Mouse (Mus musculus): Measurements from ENCODE around the gene Cisd3.
"Not testable (repeated sequence)": the region's sequence is repeated elsewhere in the genome, so short reads cannot be mapped to it uniquely, and the experiment has no call there.

Gene Cisd3

GRCm38 (mm10) chr11:97685613-97686321 lies at the start of gene Cisd3:
Gene Cisd3, plus strand, starts transcription at chr11:97685826.
- peak; percentile 52 to 73 for DNase-seq (ENCODE audit: low read depth in 1 of 2, low spot score in 2 of 2)

- DNase-seq (ENCODE audit: low read depth in 1 of 2, low spot score in 2 of 2) = no peak
Measured at GRCm38 (mm10) chr11:97641668-97642067, 44.0 kb upstream of the Cisd3 start.

- DNase-seq (ENCODE audit: low read depth in 1 of 2, low spot score in 2 of 2) = no peak
Measured at GRCm38 (mm10) chr11:97642746-97643145, 42.9 kb upstream of the Cisd3 start.

GRCm38 (mm10) chr11:97643380-97644055 lies 42.1 kb upstream of the Cisd3 start:
- no peak for DNase-seq (ENCODE audit: low read depth in 1 of 2, low spot score in 2 of 2)

- peak in 1 of 2 experiments; percentile 64 for DNase-seq (ENCODE audit: low read depth in 1 of 2, low spot score in 2 of 2)
Measured at GRCm38 (mm10) chr11:97644834-97645233, 40.8 kb upstream of the Cisd3 start.

- not testable (repeated sequence) for DNase-seq (ENCODE audit: low read depth in 1 of 2, low spot score in 2 of 2)
Measured at GRCm38 (mm10) chr11:97648541-97648940, 37.1 kb upstream of the Cisd3 start.

GRCm38 (mm10) chr11:97650341-97650740 lies 35.3 kb upstream of the Cisd3 start:
- no peak for DNase-seq (ENCODE audit: low read depth in 1 of 2, low spot score in 2 of 2)

- DNase-seq (ENCODE audit: low read depth in 1 of 2, low spot score in 2 of 2) = not testable (repeated sequence)
Measured at GRCm38 (mm10) chr11:97653376-97653775, 32.2 kb upstream of the Cisd3 start.

GRCm38 (mm10) chr11:97654210-97654609 lies 31.4 kb upstream of the Cisd3 start:
- no peak for DNase-seq (ENCODE audit: low read depth in 1 of 2, low spot score in 2 of 2)

- no peak for DNase-seq (ENCODE audit: low read depth in 1 of 2, low spot score in 2 of 2)
Measured at GRCm38 (mm10) chr11:97656269-97656971, 29.2 kb upstream of the Cisd3 start.

GRCm38 (mm10) chr11:97657184-97657945 lies 28.3 kb upstream of the Cisd3 start:
- no peak for DNase-seq (ENCODE audit: low read depth in 1 of 2, low spot score in 2 of 2)

- not testable (repeated sequence) for DNase-seq (ENCODE audit: low read depth in 1 of 2, low spot score in 2 of 2)
Measured at GRCm38 (mm10) chr11:97657967-97658366, 27.7 kb upstream of the Cisd3 start.

- peak in 1 of 2 experiments; percentile 76 for DNase-seq (ENCODE audit: low read depth in 1 of 2, low spot score in 2 of 2)
Measured at GRCm38 (mm10) chr11:97658751-97659266, 26.8 kb upstream of the Cisd3 start.

- peak; percentile 71 to 81 for DNase-seq (ENCODE audit: low read depth in 1 of 2, low spot score in 2 of 2)
Measured at GRCm38 (mm10) chr11:97659267-97659989, 26.2 kb upstream of the Cisd3 start.

- peak in 1 of 2 experiments; percentile 68 for DNase-seq (ENCODE audit: low read depth in 1 of 2, low spot score in 2 of 2)
Measured at GRCm38 (mm10) chr11:97659990-97660714, 25.5 kb upstream of the Cisd3 start.

GRCm38 (mm10) chr11:97660734-97661647 lies 24.6 kb upstream of the Cisd3 start:
- DNase-seq (ENCODE audit: low read depth in 1 of 2, low spot score in 2 of 2) = peak in 1 of 2 experiments; percentile 29

GRCm38 (mm10) chr11:97661648-97662133 lies 23.9 kb upstream of the Cisd3 start:
- DNase-seq (ENCODE audit: low read depth in 1 of 2, low spot score in 2 of 2) = peak in 1 of 2 experiments; percentile 45

- peak in 1 of 2 experiments; percentile 41 for DNase-seq (ENCODE audit: low read depth in 1 of 2, low spot score in 2 of 2)
Measured at GRCm38 (mm10) chr11:97662207-97662892, 23.3 kb upstream of the Cisd3 start.

Data from monocyte, adult 2 months (primary cell).